Mouse (Mus musculus) right cerebral cortex, postnatal 25 days (tissue): ENCODE measurements at regions not wholly inside any gene's neighbourhood (a gene's known extent, or its start where the extent isn't known, plus 50 kb on each side); places are given as distances from the start of the nearest gene placed in this dataset.

ENCODE experiments used
- DNase-seq: peaks from one replicate; pipeline ENCODE4 v3.0.0; 2022

- DNase-seq, result no peak
Measured at GRCm38 (mm10) chr19:21066432-21067113, 112.6 kb upstream of the Tmc1 start.

DNA sequence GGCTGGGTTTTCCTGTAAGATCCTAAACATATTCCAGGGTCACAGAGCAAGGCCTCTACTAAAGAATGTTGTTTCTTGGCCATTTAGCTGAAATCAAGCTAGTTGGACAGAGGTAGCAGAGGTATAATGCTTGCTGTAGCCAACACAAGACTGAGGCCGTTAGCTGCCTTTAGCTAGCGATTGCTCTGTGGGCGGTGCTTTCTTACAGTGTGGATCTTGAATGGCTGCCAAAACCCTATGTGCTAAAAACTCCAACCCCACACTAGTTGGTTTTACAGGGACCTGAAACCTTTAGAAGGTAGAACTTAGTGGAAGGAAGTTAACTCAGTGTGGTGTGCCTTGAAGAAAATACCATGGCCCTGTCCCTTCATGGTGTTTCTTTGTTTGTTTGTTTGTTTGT is 110.9 kb upstream of the Tmc1 start:
- peak; percentile 14 for DNase-seq

DNA sequence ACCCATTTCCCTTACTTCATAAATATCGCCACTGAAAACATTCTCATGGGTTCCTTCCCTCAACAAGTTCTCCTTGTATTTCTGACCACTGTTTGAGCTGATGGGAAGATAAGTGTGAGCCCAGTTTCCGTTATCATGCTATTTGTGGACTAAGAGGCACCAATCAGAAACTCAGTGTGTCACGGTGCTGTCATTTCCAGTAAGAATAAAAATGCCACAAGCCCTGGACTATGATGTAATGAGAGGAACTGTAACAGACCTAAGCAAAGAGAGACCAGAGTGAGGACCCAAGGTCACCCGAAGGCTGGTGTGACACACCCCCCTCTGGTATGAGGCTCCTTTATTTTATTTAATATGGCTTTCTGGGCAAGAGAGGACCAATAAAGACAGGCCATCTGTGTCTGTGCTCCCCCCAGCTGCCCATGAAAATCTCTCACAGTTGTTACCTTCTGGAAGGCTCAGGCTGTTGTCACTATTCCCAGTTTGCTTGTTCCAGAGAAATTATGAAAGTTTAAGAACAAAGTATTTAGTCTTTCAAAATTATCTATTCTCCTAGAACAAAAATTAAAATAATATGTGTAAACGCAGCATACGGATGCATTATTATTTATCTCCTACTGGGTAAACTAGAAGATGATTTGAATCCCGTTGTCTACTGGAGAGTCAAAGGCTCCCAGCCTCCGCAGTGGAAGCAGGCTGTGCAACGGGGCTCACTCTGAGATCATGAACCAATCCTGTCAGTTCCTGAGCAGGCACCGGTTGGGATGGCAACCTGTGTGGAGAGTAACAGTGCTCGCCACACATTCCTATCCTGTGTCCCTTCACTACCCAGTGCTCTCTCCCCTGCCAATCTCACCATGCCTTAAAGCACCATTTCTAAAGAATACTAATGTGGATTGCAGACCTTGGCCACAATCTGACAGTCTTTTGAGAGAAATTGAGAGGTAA is 99.9 kb upstream of the Tmc1 start:
- no peak for DNase-seq

GRCm38 (mm10) chr19:21052771-21053170 is 98.8 kb upstream of the Tmc1 start:
- no peak for DNase-seq

DNA sequence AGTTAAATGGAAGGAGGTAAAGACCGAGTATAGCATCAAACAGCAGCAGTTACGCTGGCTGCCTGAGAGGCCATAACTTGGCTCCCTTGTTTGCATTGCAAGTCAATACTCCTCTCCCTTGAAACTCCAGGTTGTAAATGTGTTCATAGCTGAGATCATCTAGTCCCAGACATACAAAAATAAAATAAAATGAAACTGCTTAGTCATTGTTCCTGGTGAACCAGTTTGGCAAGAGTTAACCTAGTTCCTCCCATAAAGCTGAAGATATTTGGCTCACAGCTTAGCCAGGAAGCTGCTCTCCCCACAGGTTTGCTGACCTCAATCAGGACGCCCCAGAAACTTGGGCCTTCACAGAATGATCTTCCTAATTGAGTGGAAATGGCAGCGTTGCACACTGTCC is 97.9 kb upstream of the Tmc1 start:
- DNase-seq, result no peak

- DNase-seq, result no peak
Measured at GRCm38 (mm10) chr19:21050994-21051721, 97.2 kb upstream of the Tmc1 start.

GRCm38 (mm10) chr19:21049301-21049700 is 95.3 kb upstream of the Tmc1 start:
- DNase-seq, result no peak

DNA sequence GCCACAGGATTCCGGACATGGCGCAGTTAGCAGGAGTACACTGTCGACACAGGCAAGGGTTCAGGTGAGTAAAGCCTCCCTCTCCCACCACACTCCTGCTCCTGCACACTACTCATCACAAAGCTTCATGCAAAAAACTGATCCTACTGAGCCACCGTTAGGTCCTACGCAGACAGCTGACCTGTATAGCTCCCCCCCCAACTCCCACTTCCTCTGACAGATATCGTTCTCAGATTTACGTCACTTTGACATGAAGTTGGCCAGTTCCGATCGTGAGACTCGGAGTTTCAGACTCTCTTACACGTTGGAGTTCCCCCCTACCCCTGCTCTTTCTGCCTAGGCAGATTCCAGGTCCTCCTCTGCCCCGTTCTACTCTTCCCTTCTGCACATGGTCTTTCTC is 91.6 kb upstream of the Tmc1 start:
- no peak for DNase-seq

DNA sequence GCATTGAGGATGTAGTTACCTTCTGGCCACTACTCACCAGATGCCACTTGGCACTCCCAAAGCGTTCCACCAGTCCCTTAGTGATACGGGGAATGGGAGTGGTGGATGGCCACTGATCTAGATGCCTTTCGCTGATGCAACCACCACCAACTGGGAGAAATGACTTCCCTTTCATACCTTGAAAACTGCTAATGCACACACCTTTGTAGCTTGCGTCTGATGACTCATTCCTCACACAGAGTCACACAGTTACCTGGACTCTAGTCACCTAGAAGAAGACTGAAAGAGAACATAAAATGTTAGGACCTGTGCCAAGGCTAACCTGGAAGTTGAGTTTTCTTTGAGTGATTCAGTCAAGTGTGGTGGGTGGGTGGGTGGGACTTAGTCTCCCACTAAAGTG is 90.0 kb upstream of the Tmc1 start:
- no peak for DNase-seq

DNA sequence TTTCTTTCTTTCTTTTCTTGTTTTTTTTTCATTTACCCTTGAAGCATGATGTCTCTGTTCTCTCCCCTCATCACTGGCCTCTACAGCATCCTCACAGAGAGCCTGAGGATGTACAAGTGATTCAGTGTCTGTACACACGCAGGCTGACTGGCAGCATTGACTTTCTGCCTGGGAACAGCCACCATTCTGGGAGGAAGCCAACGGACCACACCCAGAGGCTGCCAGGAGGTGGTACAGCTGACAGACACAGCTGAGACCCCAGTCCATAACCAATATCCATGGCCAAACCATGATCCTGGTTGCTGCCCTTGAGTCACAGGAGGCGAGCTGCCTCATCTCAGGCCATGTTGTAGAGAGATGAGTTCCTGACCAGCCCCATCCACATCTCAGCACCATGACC is 88.5 kb upstream of the Tmc1 start:
- DNase-seq, result no peak

GRCm38 (mm10) chr19:21037448-21038077 is 83.6 kb upstream of the Tmc1 start:
- DNase-seq, result peak; percentile 18

- DNase-seq, result no peak
Measured at GRCm38 (mm10) chr19:21036507-21037425, 82.8 kb upstream of the Tmc1 start.

DNA sequence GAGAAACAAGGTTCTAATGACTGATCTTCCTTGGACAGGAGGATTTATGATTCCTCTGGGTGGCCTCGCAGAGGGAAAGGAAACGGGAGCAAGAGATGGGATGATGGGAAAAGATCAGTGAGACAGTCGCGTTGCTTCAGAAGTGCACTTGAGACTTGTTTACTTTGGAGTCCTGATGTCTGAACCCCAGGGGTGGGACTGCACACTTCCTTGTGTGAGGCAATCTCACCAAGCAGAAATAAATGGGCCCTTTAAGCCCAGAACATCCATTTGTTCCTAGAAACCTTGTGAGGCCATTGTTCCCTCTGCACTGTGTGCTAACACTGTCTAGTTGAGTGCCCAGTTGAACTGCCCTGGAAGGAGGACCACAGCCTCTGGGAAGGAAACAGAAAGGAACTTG is 81.5 kb upstream of the Tmc1 start:
- DNase-seq, result no peak

DNA sequence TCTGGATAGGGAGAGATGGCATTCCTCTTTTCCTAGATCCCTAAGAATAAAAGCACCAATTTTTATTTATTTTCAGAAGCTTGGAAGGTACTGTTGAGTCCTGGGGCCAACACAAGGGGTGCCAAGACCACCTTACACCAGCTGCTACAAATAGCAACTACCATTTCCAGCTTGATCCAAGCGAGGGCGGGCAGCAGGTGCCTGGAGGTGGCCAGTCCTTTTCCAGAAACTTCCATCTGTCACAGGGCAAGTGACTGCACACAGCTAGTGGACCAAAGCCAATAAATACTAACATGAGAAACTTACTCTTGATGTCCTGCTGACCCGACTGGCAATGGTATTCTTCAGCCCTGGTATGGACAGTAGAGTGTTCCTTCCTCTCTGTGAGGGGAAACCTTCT is 80.0 kb upstream of the Tmc1 start:
- no peak for DNase-seq

GRCm38 (mm10) chr19:21032558-21032957 is 78.6 kb upstream of the Tmc1 start:
- no peak for DNase-seq

GRCm38 (mm10) chr19:21031768-21032308 is 77.8 kb upstream of the Tmc1 start:
- no peak for DNase-seq

- DNase-seq, result no peak
Measured at GRCm38 (mm10) chr19:21030971-21031370, 77.0 kb upstream of the Tmc1 start.

GRCm38 (mm10) chr19:21028981-21029380 is 75.0 kb upstream of the Tmc1 start:
- DNase-seq, result no peak

- no peak for DNase-seq
Measured at GRCm38 (mm10) chr19:21012391-21012790, 58.4 kb upstream of the Tmc1 start.

- DNase-seq, result no peak
Measured at GRCm38 (mm10) chr19:21009607-21010006, 55.6 kb upstream of the Tmc1 start.

DNA sequence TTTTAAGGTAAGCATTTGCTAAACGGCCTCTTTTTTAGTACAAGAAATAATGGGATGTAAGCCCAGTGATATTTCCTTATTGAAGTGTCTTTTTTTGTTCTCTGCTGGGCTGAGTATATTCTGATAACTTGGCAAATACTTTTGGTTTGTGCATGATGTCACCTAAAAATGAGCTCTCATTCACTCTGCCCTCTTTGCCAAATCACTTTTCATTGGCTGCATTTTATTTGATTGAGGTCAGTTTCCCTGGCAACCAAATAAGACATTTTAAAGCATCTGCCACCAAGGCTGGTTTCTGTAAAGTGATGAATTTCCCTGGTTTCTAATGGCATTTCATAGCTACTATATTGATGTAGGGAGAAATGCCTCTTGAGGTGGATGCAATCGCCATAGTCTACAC is 50.4 kb upstream of the Tmc1 start:
- DNase-seq, result no peak
